Mouse (Mus musculus): ENCODE measurements around the gene Mrpl45. TPM values are rescaled to one million over a fixed set of nuclear protein-coding genes. Genes with fewer than 3 reads are reported as not detected.
"Not testable (repeated sequence)": the region's sequence is repeated elsewhere in the genome, so short reads cannot be mapped to it uniquely, and the experiment has no call there.

Mrpl45 gene
- 38.5 and 38.6 TPM in 2 replicates for polyA plus RNA-seq (2015; fragmentation: Nextera tagmentation; extraction: Ambion mirVana)

DNA sequence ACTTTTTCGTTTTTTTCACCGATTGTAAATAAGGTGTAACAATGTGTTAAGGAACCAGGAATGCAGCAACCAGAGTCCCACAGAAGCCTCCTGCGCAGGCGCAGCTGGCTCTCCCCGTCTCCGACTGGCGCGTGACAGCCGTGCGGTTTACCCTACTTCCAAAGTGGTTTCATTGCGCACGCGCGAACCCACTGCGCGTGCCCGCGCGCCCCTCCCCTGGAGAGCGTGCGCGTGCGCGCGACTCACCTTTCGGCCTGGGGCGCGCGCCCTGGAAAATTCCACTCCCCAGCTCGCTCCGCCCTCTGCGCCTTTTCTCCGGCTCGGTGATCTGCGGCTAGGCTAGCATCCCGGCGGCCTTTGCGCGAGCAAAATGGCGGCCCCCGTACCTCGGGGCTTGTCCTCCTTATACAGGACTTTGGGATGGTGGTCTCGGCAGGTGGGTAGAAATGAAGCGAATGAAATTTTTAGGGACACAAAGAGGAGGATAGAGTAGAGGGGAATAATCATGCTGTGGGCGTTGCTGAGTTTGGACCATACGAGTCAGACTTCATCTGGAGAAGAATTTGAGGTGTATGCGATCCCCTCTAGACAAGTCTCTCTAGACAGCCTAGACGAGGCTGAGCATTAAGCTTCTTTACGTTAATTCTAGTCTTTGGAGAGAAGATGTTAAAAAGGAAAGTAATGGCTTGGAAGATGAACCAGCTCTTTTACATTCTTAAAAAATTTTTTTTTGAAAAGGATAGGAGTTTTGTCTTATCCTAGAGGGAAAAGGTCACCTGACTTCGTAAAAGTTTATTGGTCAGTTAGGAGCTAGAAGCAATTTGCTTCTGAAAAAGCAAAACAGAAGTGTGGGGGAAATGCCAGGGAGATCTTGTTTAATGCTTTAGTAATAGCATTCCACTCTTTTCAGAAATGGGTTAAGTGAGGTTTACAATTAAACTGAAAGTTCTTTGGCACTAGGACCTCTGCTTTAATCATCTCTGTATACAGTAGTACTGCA, at the start of gene Mrpl45:
Mrpl45 (plus strand) TSS at position 213 of the 1,000 bp plus-strand sequence.
- Histone ChIP-seq H3K4me3 (replicated peaks; ENCODE audit: low read length) (peak within 1 kb of the TSS; percentile 65), H3K27ac (ENCODE audit: low read length) (peak within 1 kb of the TSS; percentile 76), H3K9me3 (replicated peaks; ENCODE audit: control insufficient read depth, low read length) (no peaks in the 10 kb centered on the region), H3K27me3 (ENCODE audit: control insufficient read depth, insufficient read depth, low read length) (no peaks in the 10 kb centered on the region), H3K4me1 (ENCODE audit: control insufficient read depth, insufficient read depth, low read length) (peaks cover 5% of the 10 kb centered on the region), H3K9ac (ENCODE audit: low read length) (peak within 1 kb of the TSS; percentile 77), H3K36me3 (ENCODE audit: control insufficient read depth, insufficient read depth, low read length) (no peaks in the 10 kb centered on the region), H3K4me2 (ENCODE audit: low read depth, low read length) (peak within 1 kb of the TSS; percentile 70)
- peak; percentile 94 for ATAC-seq (ENCODE audit: insufficient read depth, low FRiP score)
- under 1% methylated on average over 50 of the region's 50 CpGs for WGBS

- 97% methylated on average over 1 of the region's 1 CpGs for WGBS
- H3K4me2 ChIP-seq (ENCODE audit: low read depth, low read length); H3K36me3 ChIP-seq (ENCODE audit: control insufficient read depth, insufficient read depth, low read length); H3K27ac ChIP-seq (ENCODE audit: low read length); H3K9me3 ChIP-seq (replicated peaks; ENCODE audit: control insufficient read depth, low read length); ATAC-seq (ENCODE audit: insufficient read depth, low FRiP score); H3K27me3 ChIP-seq (ENCODE audit: control insufficient read depth, insufficient read depth, low read length); H3K4me3 ChIP-seq (replicated peaks; ENCODE audit: low read length); H3K9ac ChIP-seq (ENCODE audit: low read length); H3K4me1 ChIP-seq (ENCODE audit: control insufficient read depth, insufficient read depth, low read length): not testable (repeated sequence)
Observed at GRCm38 (mm10) chr11:97266544-97266943, 49.0 kb upstream of the Mrpl45 start.

GRCm38 (mm10) chr11:97270004-97270403, 45.5 kb upstream of the Mrpl45 start:
- H3K4me2 ChIP-seq (ENCODE audit: low read depth, low read length); H3K27ac ChIP-seq (ENCODE audit: low read length); H3K9ac ChIP-seq (ENCODE audit: low read length); H3K36me3 ChIP-seq (ENCODE audit: control insufficient read depth, insufficient read depth, low read length); H3K4me3 ChIP-seq (replicated peaks; ENCODE audit: low read length); H3K9me3 ChIP-seq (replicated peaks; ENCODE audit: control insufficient read depth, low read length); H3K4me1 ChIP-seq (ENCODE audit: control insufficient read depth, insufficient read depth, low read length); H3K27me3 ChIP-seq (ENCODE audit: control insufficient read depth, insufficient read depth, low read length); ATAC-seq (ENCODE audit: insufficient read depth, low FRiP score): not testable (repeated sequence)
- 72% methylated on average over 2 of the region's 2 CpGs for WGBS

DNA sequence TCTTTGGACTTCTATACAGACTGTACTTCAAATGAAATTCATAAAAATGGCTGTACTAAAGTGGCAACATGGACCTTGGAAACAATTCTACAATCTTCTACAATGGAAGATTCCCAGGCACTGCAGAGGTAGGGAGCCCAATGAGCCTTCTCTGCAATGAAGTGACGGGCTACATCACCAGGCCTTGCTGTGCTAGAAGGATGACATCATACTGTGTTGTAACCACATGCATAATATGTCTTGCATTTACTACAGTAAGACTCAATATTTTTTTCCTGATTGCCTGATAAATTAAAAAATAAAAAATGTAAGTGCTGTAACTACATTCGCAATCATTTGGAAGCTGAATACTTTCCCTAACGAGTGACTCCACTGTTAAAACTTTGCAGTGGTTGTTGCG, 42.7 kb upstream of the Mrpl45 start:
- Histone ChIP-seq H3K27me3 (ENCODE audit: control insufficient read depth, insufficient read depth, low read length) (no peaks in the 10 kb centered on the region), H3K27ac (ENCODE audit: low read length) (no peak overlapping the region), H3K4me2 (ENCODE audit: low read depth, low read length) (no peak overlapping the region), H3K36me3 (ENCODE audit: control insufficient read depth, insufficient read depth, low read length) (no peaks in the 10 kb centered on the region), H3K9ac (ENCODE audit: low read length) (no peak overlapping the region), H3K4me3 (replicated peaks; ENCODE audit: low read length) (no peak overlapping the region), H3K9me3 (replicated peaks; ENCODE audit: control insufficient read depth, low read length) (no peaks in the 10 kb centered on the region), H3K4me1 (ENCODE audit: control insufficient read depth, insufficient read depth, low read length) (peaks cover 3% of the 10 kb centered on the region; the same call in 1 of the 2 replicates)
- no peak for ATAC-seq (ENCODE audit: insufficient read depth, low FRiP score)
- WGBS, result 95% methylated on average over 4 of the region's 4 CpGs

- Histone ChIP-seq H3K36me3 (ENCODE audit: control insufficient read depth, insufficient read depth, low read length) (no peaks in the 10 kb centered on the region), H3K27me3 (ENCODE audit: control insufficient read depth, insufficient read depth, low read length) (no peaks in the 10 kb centered on the region), H3K4me2 (ENCODE audit: low read depth, low read length) (no peak overlapping the region), H3K9ac (ENCODE audit: low read length) (no peak overlapping the region), H3K9me3 (replicated peaks; ENCODE audit: control insufficient read depth, low read length) (no peaks in the 10 kb centered on the region), H3K27ac (ENCODE audit: low read length) (no peak overlapping the region), H3K4me3 (replicated peaks; ENCODE audit: low read length) (no peak overlapping the region), H3K4me1 (ENCODE audit: control insufficient read depth, insufficient read depth, low read length) (peaks cover 11% of the 10 kb centered on the region; the same call in 1 of the 2 replicates)
- 83% methylated on average over 5 of the region's 5 CpGs for WGBS
- no peak for ATAC-seq (ENCODE audit: insufficient read depth, low FRiP score)
Observed at GRCm38 (mm10) chr11:97273613-97274012, 41.9 kb upstream of the Mrpl45 start.

- not testable (repeated sequence) for H3K36me3 ChIP-seq (ENCODE audit: control insufficient read depth, insufficient read depth, low read length); H3K4me3 ChIP-seq (replicated peaks; ENCODE audit: low read length); H3K4me2 ChIP-seq (ENCODE audit: low read depth, low read length); H3K27ac ChIP-seq (ENCODE audit: low read length); ATAC-seq (ENCODE audit: insufficient read depth, low FRiP score); H3K27me3 ChIP-seq (ENCODE audit: control insufficient read depth, insufficient read depth, low read length); H3K9ac ChIP-seq (ENCODE audit: low read length); H3K9me3 ChIP-seq (replicated peaks; ENCODE audit: control insufficient read depth, low read length)
- peaks cover 15% of the 10 kb centered on the region; the same call in 1 of the 2 replicates for H3K4me1 ChIP-seq (ENCODE audit: control insufficient read depth, insufficient read depth, low read length)
- 85% methylated on average over 6 of the region's 6 CpGs for WGBS
Observed at GRCm38 (mm10) chr11:97274947-97275346, 40.6 kb upstream of the Mrpl45 start.

GRCm38 (mm10) chr11:97275349-97275748, 40.2 kb upstream of the Mrpl45 start:
- no peak for ATAC-seq (ENCODE audit: insufficient read depth, low FRiP score)
- no peak overlapping the region for H3K9ac ChIP-seq (ENCODE audit: low read length)
- peaks cover 15% of the 10 kb centered on the region; the same call in 1 of the 2 replicates for H3K4me1 ChIP-seq (ENCODE audit: control insufficient read depth, insufficient read depth, low read length)
- H3K27ac ChIP-seq (ENCODE audit: low read length), result no peak overlapping the region
- H3K4me2 ChIP-seq (ENCODE audit: low read depth, low read length), result no peak overlapping the region
- H3K4me3 ChIP-seq (replicated peaks; ENCODE audit: low read length), result no peak overlapping the region
- 70% methylated on average over 2 of the region's 2 CpGs for WGBS
- no peaks in the 10 kb centered on the region for H3K36me3 ChIP-seq (ENCODE audit: control insufficient read depth, insufficient read depth, low read length)
- no peaks in the 10 kb centered on the region for H3K27me3 ChIP-seq (ENCODE audit: control insufficient read depth, insufficient read depth, low read length)
- no peaks in the 10 kb centered on the region for H3K9me3 ChIP-seq (replicated peaks; ENCODE audit: control insufficient read depth, low read length)

- Histone ChIP-seq H3K27ac (ENCODE audit: low read length) (0 out of 2 replicates have a peak overlapping the region, but pooled peaks have one; percentile 49), H3K4me2 (ENCODE audit: low read depth, low read length) (no peak overlapping the region), H3K4me1 (ENCODE audit: control insufficient read depth, insufficient read depth, low read length) (peaks cover 15% of the 10 kb centered on the region; the same call in 1 of the 2 replicates), H3K9me3 (replicated peaks; ENCODE audit: control insufficient read depth, low read length) (no peaks in the 10 kb centered on the region), H3K27me3 (ENCODE audit: control insufficient read depth, insufficient read depth, low read length) (no peaks in the 10 kb centered on the region), H3K9ac (ENCODE audit: low read length) (no peak overlapping the region), H3K4me3 (replicated peaks; ENCODE audit: low read length) (no peak overlapping the region), H3K36me3 (ENCODE audit: control insufficient read depth, insufficient read depth, low read length) (no peaks in the 10 kb centered on the region)
- 37% methylated on average over 1 of the region's 1 CpGs for WGBS
- ATAC-seq (ENCODE audit: insufficient read depth, low FRiP score), result no peak
Observed at GRCm38 (mm10) chr11:97276019-97276418, 39.5 kb upstream of the Mrpl45 start.

- no peak for ATAC-seq (ENCODE audit: insufficient read depth, low FRiP score)
- H3K4me2 ChIP-seq (ENCODE audit: low read depth, low read length), result no peak overlapping the region
Observed at GRCm38 (mm10) chr11:97277166-97277565, 38.4 kb upstream of the Mrpl45 start.

More at GRCm38 (mm10) chr11:97277166-97277565, 38.4 kb upstream of the Mrpl45 start:
- no peaks in the 10 kb centered on the region for H3K27me3 ChIP-seq (ENCODE audit: control insufficient read depth, insufficient read depth, low read length)
- H3K4me3 ChIP-seq (replicated peaks; ENCODE audit: low read length), result no peak overlapping the region
- H3K4me1 ChIP-seq (ENCODE audit: control insufficient read depth, insufficient read depth, low read length), result peaks cover 15% of the 10 kb centered on the region; the same call in 1 of the 2 replicates
- WGBS, result 80% methylated on average over 5 of the region's 5 CpGs
- no peak overlapping the region for H3K9ac ChIP-seq (ENCODE audit: low read length)
- no peaks in the 10 kb centered on the region for H3K36me3 ChIP-seq (ENCODE audit: control insufficient read depth, insufficient read depth, low read length)
- no peak overlapping the region for H3K27ac ChIP-seq (ENCODE audit: low read length)
- H3K9me3 ChIP-seq (replicated peaks; ENCODE audit: control insufficient read depth, low read length), result no peaks in the 10 kb centered on the region
